Mouse (Mus musculus): ENCODE data around the gene Gm28051.

Gene Gm28051

GRCm38 (mm10) chr12:102743036-102743588 lies 14.5 kb downstream of the Gm28051 start:
- no peak for DNase-seq (ENCODE audit: low spot score)

- DNase-seq (ENCODE audit: low spot score) = no peak
These were observed 15.5 kb downstream of the Gm28051 start for GRCm38 (mm10) chr12:102742056-102742455.

- no peak for DNase-seq (ENCODE audit: low spot score)
These were observed 17.3 kb downstream of the Gm28051 start for GRCm38 (mm10) chr12:102740285-102740684.

GRCm38 (mm10) chr12:102739096-102739495 lies 18.5 kb downstream of the Gm28051 start:
- no peak for DNase-seq (ENCODE audit: low spot score)

GRCm38 (mm10) chr12:102733381-102733780 lies 24.2 kb downstream of the Gm28051 start:
- peak; percentile 52 for DNase-seq (ENCODE audit: low spot score)

- DNase-seq (ENCODE audit: low spot score) = no peak
These were observed 26.6 kb downstream of the Gm28051 start for GRCm38 (mm10) chr12:102730798-102731619.

GRCm38 (mm10) chr12:102729855-102730797 lies 27.4 kb downstream of the Gm28051 start:
- no peak for DNase-seq (ENCODE audit: low spot score)

GRCm38 (mm10) chr12:102725761-102726175 lies 31.8 kb downstream of the Gm28051 start:
- DNase-seq (ENCODE audit: low spot score) = no peak

GRCm38 (mm10) chr12:102725146-102725545 lies 32.4 kb downstream of the Gm28051 start:
- no peak for DNase-seq (ENCODE audit: low spot score)

GRCm38 (mm10) chr12:102723861-102724260 lies 33.7 kb downstream of the Gm28051 start:
- DNase-seq (ENCODE audit: low spot score) = no peak

- no peak for DNase-seq (ENCODE audit: low spot score)
These were observed 34.6 kb downstream of the Gm28051 start for GRCm38 (mm10) chr12:102722966-102723365.

- DNase-seq (ENCODE audit: low spot score) = no peak
These were observed 35.1 kb downstream of the Gm28051 start for GRCm38 (mm10) chr12:102722451-102722850.

- DNase-seq (ENCODE audit: low spot score) = peak; percentile 68
These were observed 37.8 kb downstream of the Gm28051 start for GRCm38 (mm10) chr12:102719552-102720315.

GRCm38 (mm10) chr12:102714654-102715395 lies 42.7 kb downstream of the Gm28051 start:
- DNase-seq (ENCODE audit: low spot score) = no peak

- DNase-seq (ENCODE audit: low spot score) = no peak
These were observed 43.4 kb downstream of the Gm28051 start for GRCm38 (mm10) chr12:102714116-102714515.

- DNase-seq (ENCODE audit: low spot score) = no peak
These were observed 44.3 kb downstream of the Gm28051 start for GRCm38 (mm10) chr12:102713153-102713865.

- DNase-seq (ENCODE audit: low spot score) = no peak
These were observed 46.7 kb downstream of the Gm28051 start for GRCm38 (mm10) chr12:102710851-102711375.

GRCm38 (mm10) chr12:102709896-102710295 lies 47.7 kb downstream of the Gm28051 start:
- DNase-seq (ENCODE audit: low spot score) = no peak

GRCm38 (mm10) chr12:102708220-102708619 lies 49.3 kb downstream of the Gm28051 start:
- peak; percentile 30 for DNase-seq (ENCODE audit: low spot score)

All from adipocyte (in vitro differentiated cells).